ENCODE assay signal across 13 mouse cellular contexts in genomic region chr8:105508758-105509157, GRCm38 (mm10). TPM values are rescaled to one million over a fixed set of nuclear protein-coding genes. Genes with fewer than 3 reads are reported as not detected.
DNase-seq lines count a peak whose midpoint lies in the region; ATAC-seq lines count a peak whose summit lies in the region.
"Had no signal": no experiment of that assay in that cellular context is flagged by ENCODE, and none has a peak within 500 bp of the region (broad histone marks: within the 10 kb centered on the region; RNA-seq: fewer than 3 reads in every experiment).

No protein-coding gene starts in this region.

- peak overlapping the region; percentile 34; the same call in 1 of the 2 replicates for H3K9ac ChIP-seq in kidney, embryonic 14.5 days (ENCODE audit: low read depth, low read length)
- H3K9ac ChIP-seq in embryonic facial prominence, embryonic 13.5 days = no peak overlapping the region
- no peak overlapping the region for H3K9ac ChIP-seq in limb, embryonic 12.5 days (replicated peaks)
- H3K9ac ChIP-seq: heart, embryonic 13.5 days; liver, embryonic 13.5 days had no signal

- ATAC-seq in kidney, embryonic 14.5 days (ENCODE audit: low FRiP score, low TSS enrichment) = peak; percentile 94
- peak; percentile 74 for ATAC-seq in embryonic facial prominence, embryonic 13.5 days (ENCODE audit: insufficient number of reproducible peaks, insufficient read depth, low FRiP score, low TSS enrichment, low read depth)
- peak; percentile 29; the same call in 1 of the 2 replicates for ATAC-seq in limb, embryonic 12.5 days (ENCODE audit: insufficient number of reproducible peaks, insufficient read depth, low FRiP score, low TSS enrichment, low read depth)
- ATAC-seq: Patski had no signal

- no peaks in the 10 kb centered on the region for H3K36me3 ChIP-seq in kidney, embryonic 14.5 days (ENCODE audit: control insufficient read depth, insufficient read depth, low read length)
- H3K36me3 ChIP-seq in embryonic facial prominence, embryonic 13.5 days = no peaks in the 10 kb centered on the region
- H3K36me3 ChIP-seq in limb, embryonic 12.5 days = no peaks in the 10 kb centered on the region
- H3K36me3 ChIP-seq: heart, embryonic 13.5 days; liver, embryonic 13.5 days had no signal

- peak overlapping the region; percentile 83 for H3K27ac ChIP-seq in kidney, embryonic 14.5 days (ENCODE audit: low read depth, low read length)
- peak overlapping the region; percentile 76 for H3K27ac ChIP-seq in embryonic facial prominence, embryonic 13.5 days
- peak overlapping the region; percentile 94 for H3K27ac ChIP-seq in limb, embryonic 12.5 days
- H3K27ac ChIP-seq: heart, embryonic 13.5 days; left cerebral cortex, adult 2 months; liver, embryonic 13.5 days had no signal

- WGBS in kidney, embryonic 14.5 days = 14% methylated on average over 2 of the region's 2 CpGs
- 27% methylated on average over 2 of the region's 2 CpGs for whole genome bisulfite sequencing in embryonic facial prominence, embryonic 13.5 days
- WGBS in limb, embryonic 12.5 days = 30% methylated on average over 2 of the region's 2 CpGs

- H3K9me3 ChIP-seq in kidney, embryonic 14.5 days (ENCODE audit: control insufficient read depth, low read length) = no peaks in the 10 kb centered on the region
- no peaks in the 10 kb centered on the region for H3K9me3 ChIP-seq in embryonic facial prominence, embryonic 13.5 days
- no peaks in the 10 kb centered on the region for H3K9me3 ChIP-seq in limb, embryonic 12.5 days
- H3K9me3 ChIP-seq: heart, embryonic 13.5 days; liver, embryonic 13.5 days had no signal

- H3K4me3 ChIP-seq in kidney, embryonic 14.5 days (ENCODE audit: low read length) = no peak overlapping the region
- no peak overlapping the region for H3K4me3 ChIP-seq in embryonic facial prominence, embryonic 13.5 days
- no peak overlapping the region for H3K4me3 ChIP-seq in limb, embryonic 12.5 days (replicated peaks)
- H3K4me3 ChIP-seq: heart, embryonic 13.5 days; left cerebral cortex, adult 2 months; liver, embryonic 13.5 days had no signal

- DNase-seq in kidney, postnatal 4 days = no peak
- peak; percentile 59 for DNase-seq in embryo, embryonic 11 days
- DNase-seq in urinary bladder, adult 2 months (ENCODE audit: low spot score) = no peak
- DNase-seq in cerebellum, adult 11 months = no peak
- DNase-seq: adrenal gland, postnatal 14 days; liver, embryonic 13.5 days; thymus, postnatal 25 days had no signal

- H3K4me2 ChIP-seq in kidney, embryonic 14.5 days (replicated peaks; ENCODE audit: low read depth, low read length) = peak overlapping the region; percentile 29
- H3K4me2 ChIP-seq in embryonic facial prominence, embryonic 13.5 days = peak overlapping the region; percentile 9; the same call in 1 of the 2 replicates
- peak overlapping the region; percentile 36 for H3K4me2 ChIP-seq in limb, embryonic 12.5 days
- H3K4me2 ChIP-seq: heart, embryonic 13.5 days; liver, embryonic 13.5 days had no signal

- no peaks in the 10 kb centered on the region for H3K27me3 ChIP-seq in kidney, embryonic 14.5 days (ENCODE audit: control insufficient read depth, insufficient read depth, low read length)
- H3K27me3 ChIP-seq in embryonic facial prominence, embryonic 13.5 days = no peaks in the 10 kb centered on the region
- no peaks in the 10 kb centered on the region for H3K27me3 ChIP-seq in limb, embryonic 12.5 days
- H3K27me3 ChIP-seq: heart, embryonic 13.5 days; liver, embryonic 13.5 days; Patski had no signal

- peaks cover 21% of the 10 kb centered on the region for H3K4me1 ChIP-seq in kidney, embryonic 14.5 days (ENCODE audit: control insufficient read depth, insufficient read depth, low read length)
- peaks cover 26% of the 10 kb centered on the region for H3K4me1 ChIP-seq in embryonic facial prominence, embryonic 13.5 days
- H3K4me1 ChIP-seq in limb, embryonic 12.5 days (replicated peaks) = peaks cover 45% of the 10 kb centered on the region

RNA-seq across cellular contexts. Expression of gene Hsd11b2, which starts 9.8 kb away (rescaled TPM):
- 32.9 and 40.2 TPM in 2 replicates for polyA plus RNA-seq in kidney, embryonic 14.5 days (2014; fragmentation: Nextera tagmentation; extraction: Ambion mirVana)
- 0.87 and 1.1 TPM in 2 replicates for polyA plus RNA-seq in embryonic facial prominence, embryonic 13.5 days (2015; fragmentation: Nextera tagmentation; extraction: Ambion mirVana)
- polyA plus RNA-seq in limb, embryonic 12.5 days (2016; fragmentation: Nextera tagmentation; extraction: Ambion mirVana) = 28.2 and 30.6 TPM in 2 replicates
- polyA plus RNA-seq in urinary bladder, adult 2 months (2012; rRNA removed) = 0.49 and 0.52 TPM in 2 replicates

RNA-seq across cellular contexts. Expression of gene Zdhhc1, which starts 12.1 kb away (rescaled TPM):
- polyA plus RNA-seq in kidney, embryonic 14.5 days (2014; fragmentation: Nextera tagmentation; extraction: Ambion mirVana) = 27.4 and 37.3 TPM in 2 replicates
- 52.2 and 53.3 TPM in 2 replicates for polyA plus RNA-seq in embryonic facial prominence, embryonic 13.5 days (2015; fragmentation: Nextera tagmentation; extraction: Ambion mirVana)
- 34.8 and 36.9 TPM in 2 replicates for polyA plus RNA-seq in limb, embryonic 12.5 days (2016; fragmentation: Nextera tagmentation; extraction: Ambion mirVana)
- polyA plus RNA-seq in urinary bladder, adult 2 months (2012; rRNA removed) = 56.7 and 64.7 TPM in 2 replicates

RNA-seq across cellular contexts. Expression of gene Tppp3, which starts 37.4 kb away (rescaled TPM):
- polyA plus RNA-seq in kidney, embryonic 14.5 days (2014; fragmentation: Nextera tagmentation; extraction: Ambion mirVana) = 18.3 and 22.3 TPM in 2 replicates
- 18.7 and 23.1 TPM in 2 replicates for polyA plus RNA-seq in embryonic facial prominence, embryonic 13.5 days (2015; fragmentation: Nextera tagmentation; extraction: Ambion mirVana)
- polyA plus RNA-seq in limb, embryonic 12.5 days (2016; fragmentation: Nextera tagmentation; extraction: Ambion mirVana) = 25.3 and 28.9 TPM in 2 replicates
- polyA plus RNA-seq in urinary bladder, adult 2 months (2012; rRNA removed) = 84.1 and 93.7 TPM in 2 replicates

RNA-seq across cellular contexts. Expression of gene Atp6v0d1, which starts 57.1 kb away (rescaled TPM):
- 73.9 and 90.1 TPM in 2 replicates for polyA plus RNA-seq in kidney, embryonic 14.5 days (2014; fragmentation: Nextera tagmentation; extraction: Ambion mirVana)
- 78.4 and 80.4 TPM in 2 replicates for polyA plus RNA-seq in embryonic facial prominence, embryonic 13.5 days (2015; fragmentation: Nextera tagmentation; extraction: Ambion mirVana)
- 60.5 and 61.5 TPM in 2 replicates for polyA plus RNA-seq in limb, embryonic 12.5 days (2016; fragmentation: Nextera tagmentation; extraction: Ambion mirVana)
- polyA plus RNA-seq in urinary bladder, adult 2 months (2012; rRNA removed) = 144 and 148 TPM in 2 replicates

Comparison
In these comparisons a context has a peak if more than half of its experiments do, and no peak if none do; other contexts are left out.
1. ATAC-seq: peak in every context shown above with its lines; median percentile 94 in kidney, embryonic 14.5 days; 74 in embryonic facial prominence, embryonic 13.5 days; 29 in limb, embryonic 12.5 days.
2. RNA of gene Hsd11b2, which starts 9.8 kb away (polyA plus RNA-seq): 32.9 to 40.2 TPM in kidney, embryonic 14.5 days and 28.2 to 30.6 TPM in limb, embryonic 12.5 days; 0.87 to 1.1 TPM in embryonic facial prominence, embryonic 13.5 days and 0.49 to 0.52 TPM in urinary bladder, adult 2 months; every median in the first group is over 10 times any median in the second.
3. Peak in every context shown above with its lines, with median percentiles within 50 percentile points of each other: H3K27ac ChIP-seq and H3K4me2 ChIP-seq.